Mouse (Mus musculus): ENCODE results near the gene Vmn1r16. TPM values are rescaled to one million over a fixed set of nuclear protein-coding genes. Genes with fewer than 3 reads are reported as not detected.

The Vmn1r16 gene
- polyA plus RNA-seq, 1 experiment from 2014 or later = not detected

DNA sequence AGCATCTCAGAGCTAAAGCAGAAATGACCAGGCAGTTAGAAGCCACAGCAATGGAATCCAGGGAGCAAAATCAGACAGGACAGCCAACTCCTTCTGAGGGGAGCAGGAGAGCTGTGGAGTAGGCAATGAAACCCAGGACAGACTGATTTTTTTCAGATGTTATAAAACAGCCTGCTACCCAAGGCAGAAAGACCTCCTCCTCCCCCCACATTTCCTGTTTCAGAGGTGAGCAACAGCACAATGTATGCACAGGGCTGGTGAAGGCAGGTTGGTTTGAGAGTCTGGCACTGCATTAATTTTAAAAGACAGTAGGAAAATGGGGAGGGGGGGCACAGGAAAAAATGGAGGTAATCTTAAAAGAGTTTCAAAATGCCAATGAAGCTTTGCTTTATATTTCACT lies 56.8 kb downstream of the Vmn1r16 start:
- no peak for TF ChIP-seq EP300 (IDR thresholded peaks at IDR 0.05; ENCODE audit: low read depth)
- no peak for TF ChIP-seq CTCF (IDR thresholded peaks at IDR 0.05; ENCODE audit: low read depth)
- no peak overlapping the region for H3K27ac ChIP-seq (ENCODE audit: low read depth)
- H3K27me3 ChIP-seq (ENCODE audit: insufficient read depth, low read length) = no peaks in the 10 kb centered on the region
- H3K4me2 ChIP-seq (ENCODE audit: low read depth, low read length) = no peak overlapping the region
- no peak overlapping the region for H3K9ac ChIP-seq (replicated peaks)
- no peak overlapping the region for H3K4me3 ChIP-seq (ENCODE audit: low read depth, low read length)
- no peaks in the 10 kb centered on the region for H3K36me3 ChIP-seq (replicated peaks; ENCODE audit: insufficient read depth, low read length)
- H3K4me1 ChIP-seq (ENCODE audit: insufficient read depth) = no peaks in the 10 kb centered on the region
- H3K9me3 ChIP-seq (ENCODE audit: low read length) = no peaks in the 10 kb centered on the region
- ATAC-seq (no peak), DNase-seq (no peak)

DNA sequence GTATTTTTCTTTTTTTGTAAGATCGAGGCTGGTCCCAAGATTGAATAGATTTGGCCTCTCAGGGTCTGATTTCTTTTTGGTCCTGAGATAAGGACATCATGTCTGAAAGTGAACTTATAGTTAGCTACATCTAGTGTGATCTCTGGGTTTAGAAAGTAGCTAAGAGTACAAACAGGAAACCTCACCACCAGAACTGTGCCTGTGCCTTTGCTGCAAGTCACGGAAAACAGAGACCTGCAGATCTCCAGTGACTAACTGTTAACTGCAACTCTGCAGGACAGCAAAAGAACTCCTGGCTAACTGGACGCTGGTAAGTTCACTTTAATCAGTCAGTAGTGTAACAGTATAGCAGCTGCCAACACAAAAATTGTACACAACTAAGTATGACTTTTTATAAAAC lies 57.4 kb downstream of the Vmn1r16 start:
- no peak for ATAC-seq
- no peak overlapping the region for H3K27ac ChIP-seq (ENCODE audit: low read depth)
- no peak overlapping the region for H3K4me3 ChIP-seq (ENCODE audit: low read depth, low read length)
- H3K9ac ChIP-seq (replicated peaks) = no peak overlapping the region
- TF ChIP-seq CTCF (IDR thresholded peaks at IDR 0.05; ENCODE audit: low read depth) (no peak), EP300 (IDR thresholded peaks at IDR 0.05; ENCODE audit: low read depth) (no peak)
- 56% methylated on average over 3 of the region's 3 CpGs for WGBS (ENCODE audit: insufficient replicate concordance)
- no peak for DNase-seq
- H3K9me3 ChIP-seq (ENCODE audit: low read length) = no peaks in the 10 kb centered on the region
- no peaks in the 10 kb centered on the region for H3K4me1 ChIP-seq (ENCODE audit: insufficient read depth)
- no peaks in the 10 kb centered on the region for H3K36me3 ChIP-seq (replicated peaks; ENCODE audit: insufficient read depth, low read length)
- no peaks in the 10 kb centered on the region for H3K27me3 ChIP-seq (ENCODE audit: insufficient read depth, low read length)
- no peak overlapping the region for H3K4me2 ChIP-seq (ENCODE audit: low read depth, low read length)

Other genes with a start within 250 kb of the Vmn1r16 start
- gene Vmn1r10, start 220.0 kb downstream of the Vmn1r16 start, polyA plus RNA-seq (2015; fragmentation: Nextera tagmentation; extraction: Ambion mirVana) = not detected in 2 replicates
- gene Vmn1r11, start 196.0 kb downstream of the Vmn1r16 start, polyA plus RNA-seq (2015; fragmentation: Nextera tagmentation; extraction: Ambion mirVana) = not detected in 2 replicates
- gene Vmn1r12, start 172.6 kb downstream of the Vmn1r16 start, polyA plus RNA-seq (2015; fragmentation: Nextera tagmentation; extraction: Ambion mirVana) = not detected in 2 replicates
- not detected in 2 replicates for gene Vmn1r13, start 126.2 kb downstream of the Vmn1r16 start, polyA plus RNA-seq (2015; fragmentation: Nextera tagmentation; extraction: Ambion mirVana)
- gene Vmn1r14, start 97.8 kb downstream of the Vmn1r16 start, polyA plus RNA-seq (2015; fragmentation: Nextera tagmentation; extraction: Ambion mirVana) = not detected in 2 replicates
- gene Vmn1r15, start 71.5 kb downstream of the Vmn1r16 start, polyA plus RNA-seq (2015; fragmentation: Nextera tagmentation; extraction: Ambion mirVana) = not detected in 2 replicates
- gene Vmn1r17, start 34.2 kb upstream of the Vmn1r16 start, polyA plus RNA-seq (2015; fragmentation: Nextera tagmentation; extraction: Ambion mirVana) = not detected in 2 replicates
- not detected in 2 replicates for gene Vmn1r18, start 66.3 kb upstream of the Vmn1r16 start, polyA plus RNA-seq (2015; fragmentation: Nextera tagmentation; extraction: Ambion mirVana)
- not detected in 2 replicates for gene Vmn1r19, start 74.3 kb upstream of the Vmn1r16 start, polyA plus RNA-seq (2015; fragmentation: Nextera tagmentation; extraction: Ambion mirVana)
- not detected in 2 replicates for gene Vmn1r20, start 99.4 kb upstream of the Vmn1r16 start, polyA plus RNA-seq (2015; fragmentation: Nextera tagmentation; extraction: Ambion mirVana)
- 14.9 and 15.6 TPM in 2 replicates for gene Ppm1k, start 206.0 kb upstream of the Vmn1r16 start, polyA plus RNA-seq (2015; fragmentation: Nextera tagmentation; extraction: Ambion mirVana)